Mouse (Mus musculus) lung, embryonic 15.5 days (tissue): ENCODE measurements around the gene Wee1. TPM values are rescaled to one million over a fixed set of nuclear protein-coding genes. Genes with fewer than 3 reads are reported as not detected.

Experiments
- ATAC-seq: fragments of 200-750 bp; cut with Nextera tagmentation; 2 replicates; pipeline ENCODE4 v1.8.0; 2017; ENCODE audit warnings: moderate number of reproducible peaks, borderline replicate concordance; ENCODE audit not compliant: low FRiP score, low TSS enrichment; ENCODE audit errors: extremely low read depth
- H3K27ac ChIP-seq: fragments of 300-500 bp; sonication (generic); 2 replicates; pipeline ENCODE4 v1.5.1; 2015; ENCODE audit warnings: moderate library complexity, mild to moderate bottlenecking, inconsistent platforms
- H3K27me3 ChIP-seq: fragments of 300-500 bp; sonication (generic); 2 replicates; pipeline ENCODE4 v1.6.1; 2015; ENCODE audit warnings: inconsistent platforms
- H3K36me3 ChIP-seq: fragments of 300-500 bp; sonication (generic); 2 replicates; pipeline ENCODE4 v1.6.1; 2015; ENCODE audit warnings: inconsistent platforms
- H3K4me1 ChIP-seq: fragments of 300-500 bp; sonication (generic); 2 replicates; pipeline ENCODE4 v1.6.1; 2015; ENCODE audit warnings: inconsistent platforms
- H3K4me2 ChIP-seq: fragments of 300-500 bp; sonication (generic); 2 replicates; pipeline ENCODE4 v1.6.1; 2015; ENCODE audit warnings: inconsistent platforms, mild to moderate bottlenecking, moderate library complexity
- H3K4me3 ChIP-seq: fragments of 300-500 bp; sonication (generic); 2 replicates; pipeline ENCODE4 v1.5.1; 2015; ENCODE audit warnings: mild to moderate bottlenecking, inconsistent platforms
- H3K9ac ChIP-seq: fragments of 300-500 bp; sonication (generic); 2 replicates; pipeline ENCODE4 v1.6.1; 2015; ENCODE audit warnings: inconsistent platforms
- H3K9me3 ChIP-seq: fragments of 300-500 bp; sonication (generic); 2 replicates; pipeline ENCODE4 v1.6.1; 2016; ENCODE audit warnings: inconsistent platforms
- WGBS: fragments of 180-500 bp; shearing (Covaris S2); methylation state at CpG from one replicate; pipeline ENCODE4 v1.1.7; 2015; 5-methylcytosine and 5-hydroxymethylcytosine counted together
- polyA plus RNA-seq: library from polyadenylated mRNA; unstranded; fragments of >200 nt; fragmentation: Nextera tagmentation; extraction: Ambion mirVana; gene quantifications from 2 replicates; pipeline ENCODE4 v1.2.1, GENCODE M21; 2015

Wee1 gene
- polyA plus RNA-seq, 1 experiment from 2014 or later = 31.4 TPM

- no peak for ATAC-seq
- no peaks in the 10 kb centered on the region for H3K27me3 ChIP-seq
Measured at GRCm38 (mm10) chr7:110163024-110163423, 41.2 kb downstream of the Wee1 start.

DNA sequence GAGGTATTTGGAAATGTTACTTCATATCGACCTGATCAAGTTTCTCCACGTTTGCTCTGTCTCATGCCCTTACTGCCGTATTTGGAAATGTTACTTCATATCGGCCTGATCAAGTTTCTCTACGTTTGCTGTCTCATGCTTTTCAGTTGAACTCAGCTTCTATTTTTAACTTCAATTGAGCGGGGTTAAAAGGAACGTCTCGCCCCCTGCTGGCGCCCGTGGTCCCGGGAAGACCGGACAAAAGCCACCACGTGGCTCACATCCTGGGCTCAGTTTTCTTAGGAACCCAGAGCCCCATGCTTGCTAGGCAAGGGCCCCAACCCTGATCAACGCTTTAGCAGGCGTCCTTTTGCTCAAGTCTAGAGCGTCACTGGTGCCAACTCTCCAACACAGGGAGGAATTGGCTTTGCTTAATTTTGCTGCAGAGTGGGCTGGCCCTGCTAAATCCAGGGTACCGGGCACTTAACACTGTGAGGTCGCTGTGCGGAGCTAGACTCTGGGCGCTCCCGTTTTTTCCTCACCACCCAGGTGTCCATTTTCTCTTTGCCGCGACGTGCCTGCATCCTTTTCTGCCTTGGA, 42.3 kb downstream of the Wee1 start:
- peak overlapping the region; percentile 52 for H3K4me3 ChIP-seq
- ATAC-seq = peak; percentile 88
- H3K4me2 ChIP-seq = peak overlapping the region; percentile 93
- H3K27ac ChIP-seq = peak overlapping the region; percentile 94
- peak overlapping the region; percentile 52 for H3K9ac ChIP-seq
- no peaks in the 10 kb centered on the region for H3K9me3 ChIP-seq
- no peaks in the 10 kb centered on the region for H3K36me3 ChIP-seq
- 0 out of 2 replicates have a peak, but pooled peaks cover 4% of the 10 kb centered on the region for H3K4me1 ChIP-seq
- 0% methylated on average over 24 of the region's 24 CpGs for WGBS
- H3K27me3 ChIP-seq = no peaks in the 10 kb centered on the region

More at GRCm38 (mm10) chr7:110163024-110163423, 41.2 kb downstream of the Wee1 start:
- WGBS = 92% methylated on average over 6 of the region's 6 CpGs
- H3K9ac ChIP-seq = no peak overlapping the region
- no peaks in the 10 kb centered on the region for H3K9me3 ChIP-seq
- H3K36me3 ChIP-seq = no peaks in the 10 kb centered on the region
- H3K4me1 ChIP-seq = peaks cover 10% of the 10 kb centered on the region
- no peak overlapping the region for H3K27ac ChIP-seq
- no peak overlapping the region for H3K4me2 ChIP-seq
- no peak overlapping the region for H3K4me3 ChIP-seq

DNA sequence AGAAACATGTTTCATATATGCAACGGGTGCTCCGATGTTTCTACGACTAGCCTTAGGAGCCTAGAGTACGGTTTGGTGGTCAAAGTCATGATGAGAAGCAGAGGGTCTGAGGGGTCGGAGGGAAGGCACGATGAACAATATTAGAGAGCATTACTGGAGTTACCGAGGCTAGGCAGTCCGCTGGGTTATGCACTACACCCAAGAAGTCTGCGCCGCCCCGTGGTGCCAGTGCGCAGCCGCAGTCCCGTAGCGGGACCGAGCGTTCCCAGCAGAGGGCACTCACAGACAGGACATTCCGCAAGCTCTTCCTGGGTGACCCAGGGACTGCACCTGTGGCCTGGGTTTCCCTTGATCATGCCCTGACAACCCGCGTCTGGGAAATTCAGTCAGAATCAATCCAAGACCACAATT, 42.9 kb downstream of the Wee1 start:
- Histone ChIP-seq H3K9me3 (no peaks in the 10 kb centered on the region), H3K4me2 (peak overlapping the region; percentile 93), H3K27me3 (no peaks in the 10 kb centered on the region), H3K4me3 (peak overlapping the region; percentile 52), H3K27ac (peak overlapping the region; percentile 94), H3K9ac (peak overlapping the region; percentile 52), H3K36me3 (no peaks in the 10 kb centered on the region), H3K4me1 (0 out of 2 replicates have a peak, but pooled peaks cover 4% of the 10 kb centered on the region)
- peak; percentile 92 for ATAC-seq
- under 1% methylated on average over 20 of the region's 20 CpGs for WGBS

- no peaks in the 10 kb centered on the region for H3K9me3 ChIP-seq
- WGBS = 74% methylated on average over 8 of the region's 8 CpGs
- H3K27me3 ChIP-seq = no peaks in the 10 kb centered on the region
- no peak overlapping the region for H3K27ac ChIP-seq
- no peak overlapping the region for H3K4me2 ChIP-seq
- H3K9ac ChIP-seq = no peak overlapping the region
- H3K36me3 ChIP-seq = no peaks in the 10 kb centered on the region
- no peaks in the 10 kb centered on the region for H3K4me1 ChIP-seq
- ATAC-seq = no peak
- H3K4me3 ChIP-seq = no peak overlapping the region
Measured at GRCm38 (mm10) chr7:110166233-110166632, 44.4 kb downstream of the Wee1 start.

DNA sequence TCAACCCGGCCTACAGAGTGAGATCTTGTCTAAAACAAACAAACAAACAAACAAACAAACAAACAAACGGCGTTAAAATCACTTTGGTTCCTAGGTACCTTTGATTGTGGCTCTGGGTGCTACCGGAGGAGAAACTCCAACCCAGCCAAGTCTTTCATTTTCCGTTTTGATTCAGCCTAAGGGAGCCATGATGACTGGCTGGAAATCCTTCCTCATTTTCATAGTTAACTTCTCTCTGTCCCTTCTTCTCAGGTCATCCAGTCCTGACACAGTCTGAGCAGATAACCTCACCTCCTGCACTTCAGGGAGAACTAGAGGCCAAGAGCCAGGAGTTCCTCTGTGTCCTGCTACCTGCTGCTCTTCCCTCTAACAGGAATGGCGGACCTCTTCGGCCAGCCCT, 57.4 kb downstream of the Wee1 start:
- Histone ChIP-seq H3K9me3 (no peaks in the 10 kb centered on the region), H3K4me2 (no peak overlapping the region), H3K27ac (no peak overlapping the region), H3K27me3 (no peaks in the 10 kb centered on the region), H3K36me3 (no peaks in the 10 kb centered on the region), H3K4me3 (no peak overlapping the region), H3K9ac (no peak overlapping the region), H3K4me1 (no peaks in the 10 kb centered on the region)
- 81% methylated on average over 7 of the region's 7 CpGs for WGBS
- ATAC-seq = no peak

GRCm38 (mm10) chr7:110180613-110181012, 58.8 kb downstream of the Wee1 start:
- H3K9ac ChIP-seq = no peak overlapping the region
- H3K9me3 ChIP-seq = no peaks in the 10 kb centered on the region
- no peaks in the 10 kb centered on the region for H3K27me3 ChIP-seq
- no peaks in the 10 kb centered on the region for H3K4me1 ChIP-seq
- H3K4me2 ChIP-seq = no peak overlapping the region
- no peaks in the 10 kb centered on the region for H3K36me3 ChIP-seq
- no peak overlapping the region for H3K27ac ChIP-seq
- no peak for ATAC-seq
- H3K4me3 ChIP-seq = no peak overlapping the region

- 55% methylated on average over 8 of the region's 8 CpGs for WGBS
- Histone ChIP-seq H3K9me3 (no peaks in the 10 kb centered on the region), H3K4me2 (no peak overlapping the region), H3K27ac (no peak overlapping the region), H3K9ac (no peak overlapping the region), H3K4me3 (no peak overlapping the region), H3K36me3 (no peaks in the 10 kb centered on the region), H3K4me1 (no peaks in the 10 kb centered on the region), H3K27me3 (no peaks in the 10 kb centered on the region)
- no peak for ATAC-seq
Measured at GRCm38 (mm10) chr7:110181446-110181845, 59.6 kb downstream of the Wee1 start.

GRCm38 (mm10) chr7:110184608-110185007, 62.8 kb downstream of the Wee1 start:
- no peak overlapping the region for H3K4me3 ChIP-seq
- WGBS = 75% methylated on average over 3 of the region's 3 CpGs
- H3K9ac ChIP-seq = no peak overlapping the region
- no peaks in the 10 kb centered on the region for H3K9me3 ChIP-seq
- H3K4me2 ChIP-seq = no peak overlapping the region
- H3K36me3 ChIP-seq = no peaks in the 10 kb centered on the region
- no peak overlapping the region for H3K27ac ChIP-seq
- no peak for ATAC-seq
- no peaks in the 10 kb centered on the region for H3K27me3 ChIP-seq
- H3K4me1 ChIP-seq = no peaks in the 10 kb centered on the region

GRCm38 (mm10) chr7:110189951-110190350, 68.1 kb downstream of the Wee1 start:
- Histone ChIP-seq H3K9me3 (no peaks in the 10 kb centered on the region), H3K4me1 (no peaks in the 10 kb centered on the region), H3K36me3 (no peaks in the 10 kb centered on the region), H3K27ac (peak overlapping the region; percentile 19; the same call in 1 of the 2 replicates), H3K9ac (no peak overlapping the region), H3K4me2 (no peak overlapping the region), H3K4me3 (no peak overlapping the region), H3K27me3 (no peaks in the 10 kb centered on the region)
- WGBS = 53% methylated on average over 7 of the region's 7 CpGs
- ATAC-seq = no peak

Other genes with a start within 250 kb of the Wee1 start
- gene Dennd5a, start 161.6 kb upstream of the Wee1 start, polyA plus RNA-seq = 35.4 and 38.4 TPM in 2 replicates
- gene Tmem41b, start 135.1 kb upstream of the Wee1 start, polyA plus RNA-seq = 61.6 and 65.6 TPM in 2 replicates
- gene Ipo7, start 103.8 kb upstream of the Wee1 start, polyA plus RNA-seq = 45.6 and 46.2 TPM in 2 replicates
- gene Zfp143, start 60.8 kb upstream of the Wee1 start, polyA plus RNA-seq = 20.7 and 21.2 TPM in 2 replicates
- gene Swap70, start 99.7 kb downstream of the Wee1 start, polyA plus RNA-seq = 35.4 and 36.1 TPM in 2 replicates